Mouse (Mus musculus) hindbrain, embryonic 15.5 days (tissue): ENCODE measurements around the gene Hoxb3. TPM values are rescaled to one million over a fixed set of nuclear protein-coding genes. Genes with fewer than 3 reads are reported as not detected.

ENCODE experiments used
- ATAC-seq: fragments of 200-750 bp; cut with Nextera tagmentation; 2 replicates; pipeline ENCODE4 v1.8.0; 2017; ENCODE audit warnings: low read depth, moderate number of reproducible peaks, moderate TSS enrichment; ENCODE audit not compliant: low FRiP score
- H3K27ac ChIP-seq: fragments of 300-500 bp; sonication (generic); replicated peaks from 2 replicates; pipeline ENCODE4 v1.5.1; 2015; ENCODE audit warnings: mild to moderate bottlenecking, inconsistent platforms
- H3K27me3 ChIP-seq: fragments of 300-500 bp; sonication (generic); 2 replicates; pipeline ENCODE4 v1.6.1; 2015; ENCODE audit warnings: control low read depth, inconsistent platforms
- H3K36me3 ChIP-seq: fragments of 300-500 bp; sonication (generic); 2 replicates; pipeline ENCODE4 v1.6.1; 2015; ENCODE audit warnings: control low read depth, inconsistent platforms
- H3K4me1 ChIP-seq: fragments of 300-500 bp; sonication (generic); replicated peaks from 2 replicates; pipeline ENCODE4 v1.6.1; 2015; ENCODE audit warnings: control low read depth, inconsistent platforms
- H3K4me2 ChIP-seq: fragments of 300-500 bp; sonication (generic); 2 replicates; pipeline ENCODE4 v1.6.1; 2015; ENCODE audit warnings: moderate library complexity, mild to moderate bottlenecking, inconsistent platforms
- H3K4me3 ChIP-seq: fragments of 300-500 bp; sonication (generic); 2 replicates; pipeline ENCODE4 v1.5.1; 2015; ENCODE audit warnings: mild to moderate bottlenecking, inconsistent platforms
- H3K9ac ChIP-seq: fragments of 300-500 bp; sonication (generic); 2 replicates; pipeline ENCODE4 v1.6.1; 2015; ENCODE audit warnings: inconsistent platforms
- H3K9me3 ChIP-seq: fragments of 300-500 bp; sonication (generic); 2 replicates; pipeline ENCODE4 v1.6.1; 2016; ENCODE audit warnings: control low read depth, inconsistent platforms
- WGBS: fragments of 180-500 bp; shearing (Covaris S2); methylation state at CpG from one replicate; pipeline ENCODE4 v1.1.7; 2015; 5-methylcytosine and 5-hydroxymethylcytosine counted together
- polyA plus RNA-seq: library from polyadenylated mRNA; unstranded; fragments of >200 nt; fragmentation: Nextera tagmentation; extraction: Ambion mirVana; gene quantifications from 2 replicates; pipeline ENCODE4 v1.2.1, GENCODE M21; 2015

The Hoxb3 gene
- polyA plus RNA-seq, 1 experiment from 2014 or later: 12.8 TPM

DNA sequence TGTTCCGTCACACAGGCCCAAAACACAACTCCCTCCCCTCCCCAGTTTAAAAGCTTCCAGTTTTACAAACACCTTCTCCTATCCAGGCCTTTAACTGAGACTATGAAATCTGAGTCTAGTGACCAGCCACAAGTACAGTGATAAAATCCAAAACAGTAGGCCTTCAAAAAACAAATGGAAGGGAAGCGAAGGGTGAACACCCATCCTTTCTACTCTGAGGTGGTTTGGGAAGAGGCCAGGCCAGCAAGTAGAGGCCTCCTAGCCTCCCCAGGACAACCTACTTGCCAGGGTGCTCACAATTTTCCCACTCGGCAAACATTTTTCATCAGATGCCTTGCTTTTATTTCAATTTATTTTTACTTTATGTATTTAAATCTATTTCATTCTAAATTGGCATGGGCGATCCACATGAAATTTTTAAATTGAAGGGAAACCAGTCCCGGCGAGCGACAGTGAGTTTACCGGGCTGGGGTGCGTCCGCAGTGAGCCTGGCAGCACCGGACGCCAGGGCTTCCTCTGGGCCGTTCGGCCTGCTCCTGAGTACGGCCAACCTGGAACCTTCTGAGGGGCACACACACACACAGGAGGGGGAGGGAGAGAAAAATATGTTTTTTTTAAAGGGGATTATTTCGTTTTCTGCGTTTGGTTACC lies 32.3 kb upstream of the Hoxb3 start:
- Histone ChIP-seq H3K4me2 (peak overlapping the region; percentile 28), H3K9ac (no peak overlapping the region), H3K4me1 (no peaks in the 10 kb centered on the region), H3K27ac (peak overlapping the region; percentile 40; the same call in 1 of the 2 replicates), H3K36me3 (no peaks in the 10 kb centered on the region), H3K4me3 (no peak overlapping the region; the same call in 1 of the 2 replicates), H3K9me3 (no peaks in the 10 kb centered on the region), H3K27me3 (peaks cover 85% of the 10 kb centered on the region)
- 8% methylated on average over 17 of the region's 17 CpGs for WGBS
- no peak for ATAC-seq

DNA sequence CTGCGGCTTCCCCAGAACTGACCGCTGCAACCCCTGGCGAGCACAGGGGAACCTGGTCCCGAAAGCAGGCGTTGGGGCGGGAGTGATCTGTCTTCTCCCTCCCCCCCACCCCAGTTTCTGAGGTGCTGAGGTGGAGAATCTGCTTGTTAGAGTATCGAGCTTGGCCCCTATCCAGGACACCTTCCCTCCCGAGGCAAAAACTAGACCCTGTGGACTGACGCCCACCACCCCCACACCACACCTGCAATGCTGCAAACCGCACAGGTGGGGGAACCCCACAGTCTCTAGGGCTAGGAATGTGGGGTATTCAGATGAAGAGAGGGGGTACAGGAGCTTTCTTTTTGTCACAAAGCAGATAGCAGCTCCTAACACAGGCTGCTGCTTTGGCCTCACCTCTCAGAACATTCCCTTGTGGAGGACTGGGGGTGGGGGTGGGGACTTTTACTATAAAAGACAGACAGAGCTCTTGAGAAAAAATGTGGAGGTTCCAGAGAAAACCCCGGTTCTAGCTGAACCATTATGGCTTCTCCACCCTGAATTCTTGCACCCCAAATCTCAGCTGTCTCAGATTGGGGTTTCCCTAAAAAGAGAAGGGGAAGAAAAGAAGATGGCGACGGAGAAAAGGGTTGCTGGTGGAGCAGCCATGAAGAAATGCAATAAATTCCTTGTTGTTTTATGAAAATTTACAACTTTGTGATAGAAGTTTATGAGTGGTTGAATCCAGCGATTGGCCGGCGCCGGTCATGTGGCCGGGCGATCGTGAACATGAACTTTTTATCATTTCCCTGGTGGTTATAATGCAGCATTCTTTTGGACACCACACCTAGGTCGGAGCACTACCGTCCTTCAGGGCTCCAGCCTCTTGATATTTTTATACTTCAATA lies 31.2 kb upstream of the Hoxb3 start, which contains the start of gene Hoxb6:
Hoxb6 (plus strand) TSS at position 796 of the 884 bp plus-strand sequence.
- H3K9ac ChIP-seq: peak within 1 kb of the TSS; percentile 39
- H3K27ac ChIP-seq: peak within 1 kb of the TSS; percentile 75
- H3K4me3 ChIP-seq: peak within 1 kb of the TSS; percentile 47
- H3K4me1 ChIP-seq: no peaks in the 10 kb centered on the region
- peaks cover 87% of the 10 kb centered on the region for H3K27me3 ChIP-seq
- no peak for ATAC-seq
- 5% methylated on average over 22 of the region's 22 CpGs for WGBS
- peak within 1 kb of the TSS; percentile 33 for H3K4me2 ChIP-seq
- no peaks in the 10 kb centered on the region for H3K9me3 ChIP-seq
- no peaks in the 10 kb centered on the region for H3K36me3 ChIP-seq

GRCm38 (mm10) chr11:96292565-96293301 lies 30.4 kb upstream of the Hoxb3 start:
- ATAC-seq: no peak
- no peaks in the 10 kb centered on the region for H3K4me1 ChIP-seq
- H3K4me2 ChIP-seq: no peak overlapping the region
- H3K9ac ChIP-seq: peak overlapping the region; percentile 39
- no peaks in the 10 kb centered on the region for H3K36me3 ChIP-seq
- no peaks in the 10 kb centered on the region for H3K9me3 ChIP-seq
- peak overlapping the region; percentile 75 for H3K27ac ChIP-seq
- H3K27me3 ChIP-seq: peaks cover 88% of the 10 kb centered on the region
- WGBS: 6% methylated on average over 12 of the region's 12 CpGs
- H3K4me3 ChIP-seq: peak overlapping the region; percentile 47

- no peak overlapping the region for H3K4me2 ChIP-seq
- H3K27ac ChIP-seq: peak overlapping the region; percentile 75
- WGBS: 2% methylated on average over 22 of the region's 22 CpGs
- no peaks in the 10 kb centered on the region for H3K36me3 ChIP-seq
- peak overlapping the region; percentile 39 for H3K9ac ChIP-seq
- no peaks in the 10 kb centered on the region for H3K4me1 ChIP-seq
- peaks cover 85% of the 10 kb centered on the region for H3K27me3 ChIP-seq
- no peak for ATAC-seq
- no peaks in the 10 kb centered on the region for H3K9me3 ChIP-seq
- peak overlapping the region; percentile 47 for H3K4me3 ChIP-seq
Observed at GRCm38 (mm10) chr11:96293302-96293921, 29.7 kb upstream of the Hoxb3 start.

GRCm38 (mm10) chr11:96294245-96295091 lies 28.7 kb upstream of the Hoxb3 start:
- H3K36me3 ChIP-seq: no peaks in the 10 kb centered on the region
- no peaks in the 10 kb centered on the region for H3K9me3 ChIP-seq
- WGBS: 1% methylated on average over 32 of the region's 32 CpGs
- 0 out of 2 replicates have a peak overlapping the region, but pooled peaks have one; percentile 1 for H3K9ac ChIP-seq
- no peak for ATAC-seq
- 0 out of 2 replicates have a peak, but pooled peaks cover 2% of the 10 kb centered on the region for H3K4me1 ChIP-seq
- H3K4me2 ChIP-seq: peak overlapping the region; percentile 26
- peaks cover 84% of the 10 kb centered on the region for H3K27me3 ChIP-seq
- peak overlapping the region; percentile 47 for H3K4me3 ChIP-seq
- peak overlapping the region; percentile 75 for H3K27ac ChIP-seq

DNA sequence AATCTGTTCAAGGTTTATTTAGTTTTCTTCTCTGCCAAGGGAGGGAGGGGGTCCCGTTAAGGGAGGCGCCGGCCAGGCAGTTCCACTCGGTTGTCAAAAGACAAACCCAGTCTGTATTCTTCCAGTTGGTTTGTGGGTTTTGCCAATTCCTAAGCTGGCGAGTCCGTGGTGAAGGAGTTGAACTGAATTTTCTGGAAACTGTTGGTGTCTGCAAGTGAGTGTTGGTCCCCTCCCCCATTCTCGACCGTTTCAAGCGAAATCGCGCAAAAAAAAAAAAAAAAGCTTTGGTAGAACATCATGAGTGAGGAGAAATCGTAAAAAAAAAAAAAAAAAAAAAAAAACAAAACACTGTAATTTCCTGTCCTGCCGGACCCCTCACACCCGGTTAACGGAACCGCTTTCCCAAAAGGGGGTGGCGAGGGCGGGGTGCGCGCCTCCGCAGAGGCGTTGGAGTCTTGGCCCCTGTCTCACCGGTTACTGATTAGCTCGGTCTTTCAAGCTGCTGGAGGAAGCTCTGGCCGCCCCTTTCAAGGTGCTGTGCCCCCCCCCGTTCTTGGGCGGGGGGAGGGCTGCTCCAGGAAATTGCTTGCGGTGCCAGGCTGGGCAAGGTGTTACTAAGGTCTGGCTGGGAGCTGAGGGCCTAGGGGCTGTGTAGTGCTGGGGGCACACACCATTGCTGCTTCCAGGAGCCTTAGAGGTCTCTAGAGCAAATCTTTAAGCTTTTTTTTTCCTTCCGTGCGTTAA lies 27.9 kb upstream of the Hoxb3 start:
- Histone ChIP-seq H3K4me3 (peak overlapping the region; percentile 47), H3K36me3 (no peaks in the 10 kb centered on the region), H3K27me3 (peaks cover 87% of the 10 kb centered on the region), H3K9me3 (no peaks in the 10 kb centered on the region), H3K27ac (peak overlapping the region; percentile 75), H3K4me2 (peak overlapping the region; percentile 59), H3K9ac (peak overlapping the region; percentile 26; the same call in 1 of the 2 replicates), H3K4me1 (0 out of 2 replicates have a peak, but pooled peaks cover 2% of the 10 kb centered on the region)
- 1% methylated on average over 30 of the region's 30 CpGs for WGBS
- no peak for ATAC-seq

GRCm38 (mm10) chr11:96296997-96297396 lies 26.1 kb upstream of the Hoxb3 start:
- Histone ChIP-seq H3K9me3 (no peaks in the 10 kb centered on the region), H3K4me2 (peak overlapping the region; percentile 59), H3K27me3 (peaks cover 84% of the 10 kb centered on the region), H3K27ac (peak overlapping the region; percentile 68), H3K36me3 (no peaks in the 10 kb centered on the region), H3K4me1 (0 out of 2 replicates have a peak, but pooled peaks cover 2% of the 10 kb centered on the region), H3K4me3 (peak overlapping the region; percentile 47), H3K9ac (0 out of 2 replicates have a peak overlapping the region, but pooled peaks have one; percentile 11)
- ATAC-seq: no peak
- 5% methylated on average over 2 of the region's 2 CpGs for WGBS

DNA sequence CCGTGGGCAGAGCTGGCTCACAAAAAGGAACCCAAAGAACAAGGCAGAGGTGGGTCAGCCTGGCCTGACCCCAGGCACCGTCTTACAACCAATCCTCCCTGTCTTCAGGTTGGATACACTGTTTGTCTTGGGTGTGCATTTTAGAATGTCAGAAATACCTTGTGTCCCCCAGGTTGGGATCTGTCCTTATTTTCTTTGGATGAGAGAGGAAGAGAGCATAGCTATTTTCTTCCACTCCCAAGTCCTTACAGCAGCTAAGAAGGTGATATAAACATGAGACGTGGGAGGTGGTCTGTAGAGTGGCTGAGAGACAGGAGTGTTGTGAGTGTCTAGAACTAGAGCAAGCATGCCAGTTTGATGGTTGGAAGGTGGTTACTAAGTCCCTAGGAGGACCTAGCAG lies 25.7 kb upstream of the Hoxb3 start:
- Histone ChIP-seq H3K27ac (peak overlapping the region; percentile 68; the same call in 1 of the 2 replicates), H3K4me1 (0 out of 2 replicates have a peak, but pooled peaks cover 2% of the 10 kb centered on the region), H3K36me3 (no peaks in the 10 kb centered on the region), H3K4me2 (peak overlapping the region; percentile 59), H3K4me3 (peak overlapping the region; percentile 47), H3K27me3 (peaks cover 83% of the 10 kb centered on the region), H3K9me3 (no peaks in the 10 kb centered on the region), H3K9ac (peak overlapping the region; percentile 11; the same call in 1 of the 2 replicates)
- ATAC-seq: no peak
- WGBS: 4% methylated on average over 3 of the region's 3 CpGs

DNA sequence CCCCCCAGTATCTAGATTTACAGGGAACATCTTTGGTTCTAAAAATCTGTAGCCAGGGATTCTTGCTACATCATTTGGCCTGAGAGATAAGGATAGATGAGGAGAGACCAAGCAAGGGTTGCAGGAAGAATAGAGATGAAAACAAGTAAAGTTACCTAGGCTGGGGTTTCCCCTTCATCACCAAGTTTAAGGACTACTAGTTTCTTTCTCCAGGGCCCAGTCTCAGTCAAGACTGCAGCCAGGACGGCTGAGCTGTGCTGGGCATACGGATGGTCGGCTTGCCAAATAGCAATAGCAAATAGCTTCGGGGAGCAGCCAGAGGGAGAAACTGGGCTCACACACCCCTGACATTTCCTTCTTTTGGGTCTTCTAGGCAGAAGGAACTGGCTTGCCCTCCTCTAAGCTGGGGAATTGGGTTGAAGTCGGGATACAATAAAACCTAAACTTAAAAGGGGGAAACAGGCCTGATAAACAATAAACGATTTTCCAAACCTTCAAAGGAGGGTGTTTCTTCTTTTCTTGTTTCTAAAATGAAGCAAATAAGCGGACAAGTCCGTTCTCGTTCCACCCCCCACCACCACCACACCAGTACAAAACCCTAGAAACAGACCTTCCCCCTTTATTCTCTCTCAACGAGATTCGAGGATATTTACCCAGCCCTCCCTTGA lies 25.0 kb upstream of the Hoxb3 start:
- H3K9me3 ChIP-seq: no peaks in the 10 kb centered on the region
- H3K27ac ChIP-seq: peak overlapping the region; percentile 68; the same call in 1 of the 2 replicates
- no peaks in the 10 kb centered on the region for H3K36me3 ChIP-seq
- H3K4me3 ChIP-seq: peak overlapping the region; percentile 47
- H3K4me1 ChIP-seq: 0 out of 2 replicates have a peak, but pooled peaks cover 2% of the 10 kb centered on the region
- no peak for ATAC-seq
- H3K4me2 ChIP-seq: peak overlapping the region; percentile 59
- 3% methylated on average over 11 of the region's 11 CpGs for WGBS
- H3K27me3 ChIP-seq: peaks cover 77% of the 10 kb centered on the region
- peak overlapping the region; percentile 11; the same call in 1 of the 2 replicates for H3K9ac ChIP-seq
